Mouse (Mus musculus): ENCODE measurements around the gene Plpp7. TPM values are rescaled to one million over a fixed set of nuclear protein-coding genes. Genes with fewer than 3 reads are reported as not detected.

Gene Plpp7
- total RNA-seq, 2 experiments from 2014 or later, result 20.2 to 21.5 TPM

- no peak for DNase-seq (ENCODE audit: low spot score in 2 of 2)
These were observed 26.3 kb upstream of the Plpp7 start for GRCm38 (mm10) chr2:32068811-32069607.

- no peak for DNase-seq (ENCODE audit: low spot score in 2 of 2)
These were observed 24.6 kb upstream of the Plpp7 start for GRCm38 (mm10) chr2:32070747-32071146.

GRCm38 (mm10) chr2:32074404-32074803 is 20.9 kb upstream of the Plpp7 start:
- DNase-seq (ENCODE audit: low spot score in 2 of 2), result peak in 1 of 2 experiments; percentile 54

- no peak for DNase-seq (ENCODE audit: low spot score in 2 of 2)
These were observed 20.0 kb upstream of the Plpp7 start for GRCm38 (mm10) chr2:32075368-32075767.

- DNase-seq (ENCODE audit: low spot score in 2 of 2), result no peak
These were observed 17.6 kb upstream of the Plpp7 start for GRCm38 (mm10) chr2:32077744-32078143.

GRCm38 (mm10) chr2:32078522-32078921 is 16.8 kb upstream of the Plpp7 start:
- DNase-seq (ENCODE audit: low spot score in 2 of 2), result no peak

GRCm38 (mm10) chr2:32079191-32079725 is 16.1 kb upstream of the Plpp7 start:
- DNase-seq (ENCODE audit: low spot score in 2 of 2), result no peak

- DNase-seq (ENCODE audit: low spot score in 2 of 2), result no peak
These were observed 14.6 kb upstream of the Plpp7 start for GRCm38 (mm10) chr2:32080681-32081080.

- no peak for DNase-seq (ENCODE audit: low spot score in 2 of 2)
These were observed 13.9 kb upstream of the Plpp7 start for GRCm38 (mm10) chr2:32081296-32081929.

GRCm38 (mm10) chr2:32082229-32082628 is 13.1 kb upstream of the Plpp7 start:
- DNase-seq (ENCODE audit: low spot score in 2 of 2), result no peak

- DNase-seq (ENCODE audit: low spot score in 2 of 2), result no peak
These were observed 11.9 kb upstream of the Plpp7 start for GRCm38 (mm10) chr2:32083159-32084011.

GRCm38 (mm10) chr2:32084111-32084871 is 11.0 kb upstream of the Plpp7 start, which contains the start of gene Fam78a:
Gene Fam78a, minus strand, starts transcription at chr2:32084857.
- peak in 1 of 2 experiments; percentile 28 for DNase-seq (ENCODE audit: low spot score in 2 of 2)

- no peak for DNase-seq (ENCODE audit: low spot score in 2 of 2)
These were observed 10.5 kb upstream of the Plpp7 start for GRCm38 (mm10) chr2:32084872-32085199.

- DNase-seq (ENCODE audit: low spot score in 2 of 2), result no peak
These were observed 10.1 kb upstream of the Plpp7 start for GRCm38 (mm10) chr2:32085231-32085630.

GRCm38 (mm10) chr2:32087606-32088005 is 7.7 kb upstream of the Plpp7 start:
- DNase-seq (ENCODE audit: low spot score in 2 of 2), result no peak

- DNase-seq (ENCODE audit: low spot score in 2 of 2), result no peak
These were observed 6.9 kb upstream of the Plpp7 start for GRCm38 (mm10) chr2:32088372-32088981.

- DNase-seq (ENCODE audit: low spot score in 2 of 2), result no peak
These were observed 5.7 kb upstream of the Plpp7 start for GRCm38 (mm10) chr2:32089606-32090005.

GRCm38 (mm10) chr2:32090145-32090544 is 5.2 kb upstream of the Plpp7 start:
- DNase-seq (ENCODE audit: low spot score in 2 of 2), result no peak

GRCm38 (mm10) chr2:32091956-32092355 is 3.4 kb upstream of the Plpp7 start:
- DNase-seq (ENCODE audit: low spot score in 2 of 2), result no peak

GRCm38 (mm10) chr2:32094001-32094707 is 1.2 kb upstream of the Plpp7 start:
- no peak for DNase-seq (ENCODE audit: low spot score in 2 of 2)
